Mouse (Mus musculus): ENCODE measurements at regions not wholly inside any gene's neighbourhood (a gene's known extent, or its start where the extent isn't known, plus 50 kb on each side); places are given as distances from the start of the nearest gene placed in this dataset.
A peak's percentile ranks its signal among the peaks of the same experiment; 100 is the strongest.

GRCm38 (mm10) chr3:54595193-54595592 is 97.4 kb upstream of the Supt20 start:
- no peak for ATAC-seq (ENCODE audit: poor library complexity, severe bottlenecking)

- no peak for ATAC-seq (ENCODE audit: poor library complexity, severe bottlenecking)
Measured at GRCm38 (mm10) chr3:54597326-54598274, 95.0 kb upstream of the Supt20 start.

- ATAC-seq (ENCODE audit: poor library complexity, severe bottlenecking) = no peak
Measured at GRCm38 (mm10) chr3:54598296-54598695, 94.3 kb upstream of the Supt20 start.

- no peak for ATAC-seq (ENCODE audit: poor library complexity, severe bottlenecking)
Measured at GRCm38 (mm10) chr3:54604705-54605379, 87.8 kb upstream of the Supt20 start.

GRCm38 (mm10) chr3:54611431-54611990 is 81.1 kb upstream of the Supt20 start:
- ATAC-seq (ENCODE audit: poor library complexity, severe bottlenecking) = peak; percentile 45

- peak; percentile 47 for ATAC-seq (ENCODE audit: poor library complexity, severe bottlenecking)
Measured at GRCm38 (mm10) chr3:54613845-54614244, 78.8 kb upstream of the Supt20 start.

GRCm38 (mm10) chr3:54617298-54617697 is 75.3 kb upstream of the Supt20 start:
- ATAC-seq (ENCODE audit: poor library complexity, severe bottlenecking) = no peak

- no peak for ATAC-seq (ENCODE audit: poor library complexity, severe bottlenecking)
Measured at GRCm38 (mm10) chr3:54618286-54618685, 74.3 kb upstream of the Supt20 start.

GRCm38 (mm10) chr3:54630254-54630653 is 62.4 kb upstream of the Supt20 start:
- ATAC-seq (ENCODE audit: poor library complexity, severe bottlenecking) = peak; percentile 43; the same call in 1 of the 2 replicates

GRCm38 (mm10) chr3:54632731-54633130 is 59.9 kb upstream of the Supt20 start:
- ATAC-seq (ENCODE audit: poor library complexity, severe bottlenecking) = no peak

GRCm38 (mm10) chr3:54633446-54633845 is 59.2 kb upstream of the Supt20 start:
- ATAC-seq (ENCODE audit: poor library complexity, severe bottlenecking) = no peak

GRCm38 (mm10) chr3:54634456-54634855 is 58.2 kb upstream of the Supt20 start:
- ATAC-seq (ENCODE audit: poor library complexity, severe bottlenecking) = no peak
